Mouse (Mus musculus) adrenal gland (tissue): ENCODE measurements around the gene Myo16.

Source experiments
- intact Hi-C: fragments of 180-260 bp; cut with DNase I; formaldehyde crosslinking; loops from one replicate; pipeline ENCODE4 v1.15.1; 2025

Myo16 gene

GRCm38 (mm10) chr8:10469658-10470057, 315.9 kb downstream of the Myo16 start:
- intact Hi-C loops = no loop called here

- intact Hi-C loops = no loop called here
Measured at GRCm38 (mm10) chr8:10470280-10470679, 316.6 kb downstream of the Myo16 start.

- intact Hi-C loops = no loop called here
Measured at GRCm38 (mm10) chr8:10472371-10472770, 318.7 kb downstream of the Myo16 start.

- intact Hi-C loops = no loop called here
Measured at GRCm38 (mm10) chr8:10474446-10474845, 320.7 kb downstream of the Myo16 start.

GRCm38 (mm10) chr8:10479059-10479458, 325.3 kb downstream of the Myo16 start:
- intact Hi-C loops = no loop called here

- intact Hi-C loops = no loop called here
Measured at GRCm38 (mm10) chr8:10480850-10481249, 327.1 kb downstream of the Myo16 start.

GRCm38 (mm10) chr8:10482064-10482463, 328.4 kb downstream of the Myo16 start:
- intact Hi-C loops = no loop called here

- intact Hi-C loops = no loop called here
Measured at GRCm38 (mm10) chr8:10482880-10483279, 329.2 kb downstream of the Myo16 start.

- intact Hi-C loops = no loop called here
Measured at GRCm38 (mm10) chr8:10483841-10484240, 330.1 kb downstream of the Myo16 start.

GRCm38 (mm10) chr8:10489738-10490419, 336.2 kb downstream of the Myo16 start:
- intact Hi-C loops = no loop called here

GRCm38 (mm10) chr8:10490420-10490784, 336.7 kb downstream of the Myo16 start:
- intact Hi-C loops = no loop called here

GRCm38 (mm10) chr8:10490874-10491273, 337.2 kb downstream of the Myo16 start:
- intact Hi-C loops = no loop called here

- intact Hi-C loops = no loop called here
Measured at GRCm38 (mm10) chr8:10499846-10500245, 346.1 kb downstream of the Myo16 start.

- intact Hi-C loops = no loop called here
Measured at GRCm38 (mm10) chr8:10500465-10500864, 346.8 kb downstream of the Myo16 start.

GRCm38 (mm10) chr8:10501750-10502149, 348.0 kb downstream of the Myo16 start:
- intact Hi-C loops = no loop called here

- intact Hi-C loops = no loop called here
Measured at GRCm38 (mm10) chr8:10512105-10512504, 358.4 kb downstream of the Myo16 start.

- intact Hi-C loops = no loop called here
Measured at GRCm38 (mm10) chr8:10517381-10517780, 363.7 kb downstream of the Myo16 start.

GRCm38 (mm10) chr8:10519276-10519675, 365.6 kb downstream of the Myo16 start:
- intact Hi-C loops = no loop called here

GRCm38 (mm10) chr8:10521463-10521862, 367.8 kb downstream of the Myo16 start:
- intact Hi-C loops = no loop called here

GRCm38 (mm10) chr8:10525686-10526085, 372.0 kb downstream of the Myo16 start:
- intact Hi-C loops = no loop called here

- intact Hi-C loops = no loop called here
Measured at GRCm38 (mm10) chr8:10526616-10527015, 372.9 kb downstream of the Myo16 start.

- intact Hi-C loops = no loop called here
Measured at GRCm38 (mm10) chr8:10534619-10535286, 381.0 kb downstream of the Myo16 start.

- intact Hi-C loops = no loop called here
Measured at GRCm38 (mm10) chr8:10538319-10538718, 384.6 kb downstream of the Myo16 start.
